In genomic region chr7:89210506-89210905, GRCm38 (mm10) we compare ENCODE assay signal across 15 mouse cellular contexts.
A peak's percentile ranks its signal among the peaks of the same experiment; 100 is the strongest.
DNase-seq lines count a peak whose midpoint lies in the region; ATAC-seq and TF ChIP-seq lines count a peak whose summit lies in the region.
"Had no signal": no experiment of that assay in that cellular context is flagged by ENCODE, and none has a peak within 500 bp of the region (broad histone marks: within the 10 kb centered on the region; RNA-seq: fewer than 3 reads in every experiment).

No protein-coding gene starts in this region.

- no peak overlapping the region for H3K4me2 ChIP-seq in midbrain, embryonic 11.5 days
- no peak overlapping the region for H3K4me2 ChIP-seq in midbrain, postnatal 0 days (ENCODE audit: low read depth, low read length, poor library complexity, severe bottlenecking)
- no peak overlapping the region for H3K4me2 ChIP-seq in embryonic facial prominence, embryonic 11.5 days (ENCODE audit: low read depth, low read length)
- H3K4me2 ChIP-seq: heart, embryonic 13.5 days; hindbrain, embryonic 13.5 days had no signal

- H3K79me2 ChIP-seq in heart, adult 2 months (replicated peaks; ENCODE audit: control insufficient read depth, insufficient read depth, low read length): peaks cover 2% of the 10 kb centered on the region; the same call in 1 of the 2 replicates

- peak; percentile 54; the same call in 1 of the 2 replicates for ATAC-seq in midbrain, embryonic 11.5 days (ENCODE audit: low FRiP score)
- no peak for ATAC-seq in midbrain, postnatal 0 days (ENCODE audit: low FRiP score)
- peak; percentile 49; the same call in 1 of the 2 replicates for ATAC-seq in embryonic facial prominence, embryonic 11.5 days (replicated peaks; ENCODE audit: insufficient number of reproducible peaks, low FRiP score, low TSS enrichment, low read depth)
- ATAC-seq in megakaryocyte-erythroid progenitor cell, adult 5-6 weeks (replicated peaks; ENCODE audit: low FRiP score, low TSS enrichment, poor library complexity, severe bottlenecking): 0 out of 2 replicates have a peak, but pooled peaks have one; percentile 10

- no peaks in the 10 kb centered on the region for H3K36me3 ChIP-seq in midbrain, embryonic 11.5 days (ENCODE audit: control insufficient read depth, insufficient read depth, low read length)
- no peaks in the 10 kb centered on the region for H3K36me3 ChIP-seq in midbrain, postnatal 0 days (ENCODE audit: insufficient read depth, low read length)
- H3K36me3 ChIP-seq in embryonic facial prominence, embryonic 11.5 days (replicated peaks; ENCODE audit: control insufficient read depth, insufficient read depth, low read depth, low read length): no peaks in the 10 kb centered on the region
- no peaks in the 10 kb centered on the region for H3K36me3 ChIP-seq in heart, adult 2 months (ENCODE audit: control insufficient read depth, insufficient read depth, low read length)
- H3K36me3 ChIP-seq: heart, embryonic 13.5 days; hindbrain, embryonic 13.5 days had no signal

- intact Hi-C loops in heart, adult 2 months (cut with DNase I): no loop called here

- H3K4me1 ChIP-seq in midbrain, embryonic 11.5 days (ENCODE audit: control insufficient read depth, insufficient read depth, low read length): peaks cover 4% of the 10 kb centered on the region; the same call in 1 of the 2 replicates
- H3K4me1 ChIP-seq in midbrain, postnatal 0 days (ENCODE audit: insufficient read depth, low read length): 0 out of 2 replicates have a peak, but pooled peaks cover 4% of the 10 kb centered on the region
- no peaks in the 10 kb centered on the region for H3K4me1 ChIP-seq in embryonic facial prominence, embryonic 11.5 days (ENCODE audit: control insufficient read depth, insufficient read depth, low read length)
- H3K4me1 ChIP-seq in heart, adult 2 months (ENCODE audit: control insufficient read depth, insufficient read depth, low read length): peaks cover 2% of the 10 kb centered on the region

- no peaks in the 10 kb centered on the region for H3K27me3 ChIP-seq in midbrain, embryonic 11.5 days (ENCODE audit: control insufficient read depth, insufficient read depth, low read length)
- no peaks in the 10 kb centered on the region for H3K27me3 ChIP-seq in midbrain, postnatal 0 days (ENCODE audit: insufficient read depth, low read length)
- no peaks in the 10 kb centered on the region for H3K27me3 ChIP-seq in embryonic facial prominence, embryonic 11.5 days (ENCODE audit: control insufficient read depth, insufficient read depth, low read length)
- no peaks in the 10 kb centered on the region for H3K27me3 ChIP-seq in heart, adult 2 months (ENCODE audit: control insufficient read depth, insufficient read depth, low read length)
- H3K27me3 ChIP-seq: CH12.LX; heart, embryonic 13.5 days; hindbrain, embryonic 13.5 days had no signal

- no peak for TF ChIP-seq CTCF in midbrain, postnatal 0 days (IDR thresholded peaks at IDR 0.05)
- TF ChIP-seq CTCF in heart, adult 2 months (IDR thresholded peaks at IDR 0.05): no peak

- H3K4me3 ChIP-seq in midbrain, embryonic 11.5 days (ENCODE audit: low read depth, low read length): no peak overlapping the region
- no peak overlapping the region for H3K4me3 ChIP-seq in midbrain, postnatal 0 days (ENCODE audit: low read depth, low read length)
- H3K4me3 ChIP-seq in embryonic facial prominence, embryonic 11.5 days (ENCODE audit: low read depth, low read length): no peak overlapping the region
- no peak overlapping the region for H3K4me3 ChIP-seq in heart, adult 2 months
- H3K4me3 ChIP-seq: erythroblast, embryonic 14.5 days; heart, embryonic 13.5 days; hindbrain, embryonic 13.5 days had no signal

- no peak for TF ChIP-seq POLR2A in heart, adult 2 months (IDR thresholded peaks at IDR 0.05; ENCODE audit: insufficient read depth, low read depth, low read length)

- no peak for TF ChIP-seq EP300 in heart, adult 2 months (IDR thresholded peaks at IDR 0.05; ENCODE audit: insufficient read depth, low read depth, low read length)

- 16% methylated on average over 6 of the region's 6 CpGs for WGBS in midbrain, embryonic 11.5 days
- 18% methylated on average over 6 of the region's 6 CpGs for WGBS in midbrain, postnatal 0 days
- WGBS in embryonic facial prominence, embryonic 11.5 days: 13% methylated on average over 6 of the region's 6 CpGs
- WGBS in heart, adult 2 months: 70% methylated on average over 6 of the region's 6 CpGs

- H3K9ac ChIP-seq in midbrain, embryonic 11.5 days (ENCODE audit: low read length): no peak overlapping the region
- H3K9ac ChIP-seq in midbrain, postnatal 0 days (replicated peaks; ENCODE audit: low read length, poor library complexity, severe bottlenecking): no peak overlapping the region
- H3K9ac ChIP-seq in embryonic facial prominence, embryonic 11.5 days (replicated peaks; ENCODE audit: low read length): no peak overlapping the region
- H3K9ac ChIP-seq in heart, adult 2 months (ENCODE audit: low read depth, low read length): no peak overlapping the region
- H3K9ac ChIP-seq: heart, embryonic 13.5 days; hindbrain, embryonic 13.5 days had no signal

- no peak overlapping the region for H3K27ac ChIP-seq in midbrain, embryonic 11.5 days (ENCODE audit: low read depth, low read length)
- H3K27ac ChIP-seq in midbrain, postnatal 0 days (ENCODE audit: low read depth, low read length): no peak overlapping the region
- no peak overlapping the region for H3K27ac ChIP-seq in embryonic facial prominence, embryonic 11.5 days (replicated peaks; ENCODE audit: low read depth, low read length)
- no peak overlapping the region for H3K27ac ChIP-seq in heart, adult 2 months
- H3K27ac ChIP-seq: heart, embryonic 13.5 days; hindbrain, embryonic 13.5 days had no signal

- DNase-seq in midbrain, embryonic 11.5 days (ENCODE audit: low spot score, missing footprints): peak; percentile 91
- DNase-seq in midbrain, postnatal 0 days (ENCODE audit: low spot score): no peak
- DNase-seq in embryonic facial prominence, embryonic 11.5 days (ENCODE audit: low spot score): peak; percentile 63
- DNase-seq in heart, adult 2 months: no peak
- DNase-seq in cerebellum, adult 11 months: no peak
- DNase-seq in liver: no peak
- DNase-seq: cerebellum, adult 9-10 months; gastrocnemius, postnatal 10 days; kidney, postnatal 10 days; lung, postnatal 36 days had no signal

- no peaks in the 10 kb centered on the region for H3K9me3 ChIP-seq in midbrain, embryonic 11.5 days (ENCODE audit: control insufficient read depth, low read length)
- no peaks in the 10 kb centered on the region for H3K9me3 ChIP-seq in midbrain, postnatal 0 days (ENCODE audit: low read length)
- H3K9me3 ChIP-seq in embryonic facial prominence, embryonic 11.5 days (replicated peaks; ENCODE audit: control insufficient read depth, low read length): no peaks in the 10 kb centered on the region
- H3K9me3 ChIP-seq: heart, embryonic 13.5 days; hindbrain, embryonic 13.5 days had no signal

Comparison
In these comparisons a context has a peak if more than half of its experiments do, and no peak if none do; other contexts are left out.
1. DNase-seq: peak in midbrain, embryonic 11.5 days (single experiment) and embryonic facial prominence, embryonic 11.5 days (single experiment); none in midbrain, postnatal 0 days (single experiment), heart, adult 2 months (0 of 2), cerebellum, adult 11 months (single experiment) and liver (single experiment).